Mouse (Mus musculus): ENCODE measurements at regions not wholly inside any gene's neighbourhood (a gene's known extent, or its start where the extent isn't known, plus 50 kb on each side); places are given as distances from the start of the nearest gene placed in this dataset.
"Not testable (repeated sequence)": the region's sequence is repeated elsewhere in the genome, so short reads cannot be mapped to it uniquely, and the experiment has no call there.

DNA sequence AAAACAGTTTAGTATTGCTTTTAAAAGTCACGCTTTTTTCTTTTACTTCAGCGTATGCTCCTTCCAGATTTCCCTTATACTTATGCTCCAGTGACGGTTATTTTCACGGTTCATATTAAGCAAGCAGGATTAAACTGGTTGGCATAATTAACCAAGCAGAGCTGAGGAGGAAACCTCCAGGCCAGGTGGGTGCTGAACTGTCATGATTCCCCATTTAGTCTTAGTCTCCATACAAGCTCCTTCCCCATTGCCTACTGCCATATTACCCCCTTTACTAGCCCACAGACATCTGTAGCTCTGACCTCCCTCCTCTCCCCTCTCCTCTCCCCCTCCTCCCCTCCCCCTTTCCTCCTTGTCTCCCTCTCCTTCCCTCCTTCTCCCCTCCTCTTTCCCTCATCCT, 621.9 kb upstream of the Chrm3 start:
- Histone ChIP-seq H3K36me3 (ENCODE audit: control insufficient read depth, insufficient read depth, low read length) (no peaks in the 10 kb centered on the region), H3K4me2 (ENCODE audit: low read depth, low read length) (no peak overlapping the region), H3K27ac (ENCODE audit: low read length) (no peak overlapping the region), H3K9me3 (ENCODE audit: control insufficient read depth, low read length) (no peaks in the 10 kb centered on the region), H3K9ac (ENCODE audit: low read length) (no peak overlapping the region), H3K4me3 (ENCODE audit: low read length) (no peak overlapping the region), H3K4me1 (replicated peaks; ENCODE audit: control insufficient read depth, insufficient read depth, low read length) (no peaks in the 10 kb centered on the region), H3K27me3 (ENCODE audit: control insufficient read depth, insufficient read depth, low read depth, low read length) (no peaks in the 10 kb centered on the region)
- 83% methylated on average over 4 of the region's 4 CpGs for WGBS
- no peak for ATAC-seq (ENCODE audit: low read depth)

DNA sequence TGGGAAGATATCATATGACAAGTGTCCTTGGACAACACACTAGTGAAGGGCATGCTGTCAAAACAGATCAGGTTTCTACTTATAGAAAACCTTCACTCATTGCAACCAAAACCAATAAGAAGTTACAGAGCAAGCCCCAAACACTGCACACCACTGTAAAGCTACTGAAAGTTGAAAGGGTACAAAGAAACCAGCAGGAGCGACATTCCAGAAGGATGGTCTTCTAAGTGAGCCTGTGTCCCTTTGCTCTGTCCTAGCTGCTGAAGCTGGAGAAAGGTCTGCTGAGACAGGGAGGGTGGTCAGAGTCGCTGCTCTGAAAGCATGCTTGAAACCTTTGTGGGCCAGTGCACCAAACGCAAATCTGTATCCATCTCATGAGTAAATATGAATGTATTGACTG, 611.3 kb upstream of the Chrm3 start:
- H3K4me1 ChIP-seq (replicated peaks; ENCODE audit: control insufficient read depth, insufficient read depth, low read length): no peaks in the 10 kb centered on the region
- 60% methylated on average over 3 of the region's 3 CpGs for WGBS
- H3K4me2 ChIP-seq (ENCODE audit: low read depth, low read length): no peak overlapping the region
- no peak overlapping the region for H3K4me3 ChIP-seq (ENCODE audit: low read length)
- H3K9me3 ChIP-seq (ENCODE audit: control insufficient read depth, low read length): no peaks in the 10 kb centered on the region
- H3K9ac ChIP-seq (ENCODE audit: low read length): no peak overlapping the region
- no peaks in the 10 kb centered on the region for H3K27me3 ChIP-seq (ENCODE audit: control insufficient read depth, insufficient read depth, low read depth, low read length)
- ATAC-seq (ENCODE audit: low read depth): no peak
- H3K27ac ChIP-seq (ENCODE audit: low read length): no peak overlapping the region
- no peaks in the 10 kb centered on the region for H3K36me3 ChIP-seq (ENCODE audit: control insufficient read depth, insufficient read depth, low read length)

GRCm38 (mm10) chr13:10970721-10971120, 610.1 kb upstream of the Chrm3 start:
- Histone ChIP-seq H3K9ac (ENCODE audit: low read length) (no peak overlapping the region), H3K36me3 (ENCODE audit: control insufficient read depth, insufficient read depth, low read length) (no peaks in the 10 kb centered on the region), H3K4me2 (ENCODE audit: low read depth, low read length) (no peak overlapping the region), H3K9me3 (ENCODE audit: control insufficient read depth, low read length) (no peaks in the 10 kb centered on the region), H3K4me1 (replicated peaks; ENCODE audit: control insufficient read depth, insufficient read depth, low read length) (no peaks in the 10 kb centered on the region), H3K27me3 (ENCODE audit: control insufficient read depth, insufficient read depth, low read depth, low read length) (no peaks in the 10 kb centered on the region), H3K27ac (ENCODE audit: low read length) (no peak overlapping the region), H3K4me3 (ENCODE audit: low read length) (no peak overlapping the region)
- 84% methylated on average over 3 of the region's 3 CpGs for WGBS
- ATAC-seq (ENCODE audit: low read depth): no peak

DNA sequence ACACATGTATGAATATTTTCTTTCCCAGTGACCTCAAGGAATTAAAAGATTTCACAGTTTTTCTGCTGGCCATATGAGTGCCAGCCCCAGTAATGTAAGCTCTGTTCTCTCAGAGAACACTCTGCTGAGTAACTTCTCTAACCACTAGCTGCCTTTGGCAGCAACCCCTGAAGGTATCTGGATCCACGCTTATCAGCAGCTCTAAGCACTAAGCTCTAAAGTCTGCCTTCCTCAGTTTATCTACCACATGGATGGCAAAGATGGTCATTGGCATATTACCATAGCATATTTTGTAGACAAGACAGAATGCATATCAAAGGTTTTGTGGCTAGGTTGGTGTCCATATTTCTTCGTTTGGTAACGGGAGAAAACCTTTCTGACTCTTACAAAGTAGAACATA, 592.3 kb upstream of the Chrm3 start:
- H3K9ac ChIP-seq (ENCODE audit: low read length): no peak overlapping the region
- no peaks in the 10 kb centered on the region for H3K27me3 ChIP-seq (ENCODE audit: control insufficient read depth, insufficient read depth, low read depth, low read length)
- no peak for ATAC-seq (ENCODE audit: low read depth)
- no peak overlapping the region for H3K4me2 ChIP-seq (ENCODE audit: low read depth, low read length)
- no peak overlapping the region for H3K4me3 ChIP-seq (ENCODE audit: low read length)
- 94% methylated on average over 3 of the region's 3 CpGs for WGBS
- no peaks in the 10 kb centered on the region for H3K36me3 ChIP-seq (ENCODE audit: control insufficient read depth, insufficient read depth, low read length)
- no peak overlapping the region for H3K27ac ChIP-seq (ENCODE audit: low read length)
- H3K4me1 ChIP-seq (replicated peaks; ENCODE audit: control insufficient read depth, insufficient read depth, low read length): no peaks in the 10 kb centered on the region
- no peaks in the 10 kb centered on the region for H3K9me3 ChIP-seq (ENCODE audit: control insufficient read depth, low read length)

DNA sequence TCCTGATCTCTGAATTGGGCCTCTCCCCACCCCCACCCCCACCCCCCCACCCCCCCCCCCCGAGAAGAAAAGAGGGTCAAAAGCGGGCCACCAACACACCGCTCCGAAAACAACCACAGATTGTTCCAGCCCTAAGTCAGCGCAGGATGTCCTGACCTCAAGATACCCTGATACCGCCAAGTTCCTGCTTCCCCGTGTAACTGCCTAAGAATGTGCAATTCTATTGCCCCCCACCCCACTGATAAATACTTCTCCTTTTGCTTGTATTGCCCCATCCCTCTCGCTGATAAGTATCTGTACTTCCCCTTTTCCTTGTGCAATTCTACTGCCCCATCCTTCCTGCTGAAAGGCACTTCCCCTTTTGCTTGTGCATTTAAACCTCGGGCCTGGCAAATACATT, 590.0 kb upstream of the Chrm3 start:
- not testable (repeated sequence) for H3K27me3 ChIP-seq (ENCODE audit: control insufficient read depth, insufficient read depth, low read depth, low read length); H3K4me1 ChIP-seq (replicated peaks; ENCODE audit: control insufficient read depth, insufficient read depth, low read length); ATAC-seq (ENCODE audit: low read depth); H3K9me3 ChIP-seq (ENCODE audit: control insufficient read depth, low read length); H3K4me3 ChIP-seq (ENCODE audit: low read length); H3K4me2 ChIP-seq (ENCODE audit: low read depth, low read length); H3K9ac ChIP-seq (ENCODE audit: low read length); H3K27ac ChIP-seq (ENCODE audit: low read length); H3K36me3 ChIP-seq (ENCODE audit: control insufficient read depth, insufficient read depth, low read length)
- WGBS: 85% methylated on average over 7 of the region's 9 CpGs

- ATAC-seq (ENCODE audit: low read depth): no peak
- H3K27ac ChIP-seq (ENCODE audit: low read length): no peak overlapping the region
- 31% methylated on average over 2 of the region's 2 CpGs for WGBS
Observed at GRCm38 (mm10) chr13:10947398-10947797, 586.8 kb upstream of the Chrm3 start.

DNA sequence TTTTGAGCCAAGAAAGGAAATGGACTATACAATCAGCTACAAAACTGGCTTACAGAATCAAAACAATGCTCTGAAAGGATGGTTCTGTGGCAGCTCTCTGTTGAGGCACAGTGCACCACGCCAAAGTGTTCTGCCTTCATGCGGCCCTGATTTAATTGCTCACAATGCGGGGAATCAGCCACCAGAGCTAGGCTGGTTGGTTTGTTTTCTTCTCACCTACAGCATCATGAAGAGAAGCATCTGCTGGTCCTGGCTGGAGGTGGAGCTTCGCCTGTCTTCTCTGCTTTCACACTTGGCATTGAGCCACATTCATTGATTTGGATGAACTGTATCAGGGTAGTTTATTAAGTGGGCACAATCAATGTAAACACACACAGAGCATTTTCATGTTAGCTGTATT, 583.2 kb upstream of the Chrm3 start:
- Histone ChIP-seq H3K4me2 (ENCODE audit: low read depth, low read length) (no peak overlapping the region), H3K36me3 (ENCODE audit: control insufficient read depth, insufficient read depth, low read length) (no peaks in the 10 kb centered on the region), H3K4me1 (replicated peaks; ENCODE audit: control insufficient read depth, insufficient read depth, low read length) (no peaks in the 10 kb centered on the region), H3K4me3 (ENCODE audit: low read length) (no peak overlapping the region), H3K9me3 (ENCODE audit: control insufficient read depth, low read length) (no peaks in the 10 kb centered on the region), H3K27me3 (ENCODE audit: control insufficient read depth, insufficient read depth, low read depth, low read length) (no peaks in the 10 kb centered on the region), H3K9ac (ENCODE audit: low read length) (no peak overlapping the region), H3K27ac (ENCODE audit: low read length) (no peak overlapping the region)
- WGBS: 49% methylated on average over 4 of the region's 4 CpGs
- no peak for ATAC-seq (ENCODE audit: low read depth)

More at GRCm38 (mm10) chr13:10947398-10947797, 586.8 kb upstream of the Chrm3 start:
- Histone ChIP-seq H3K27me3 (ENCODE audit: control insufficient read depth, insufficient read depth, low read depth, low read length) (no peaks in the 10 kb centered on the region), H3K4me1 (replicated peaks; ENCODE audit: control insufficient read depth, insufficient read depth, low read length) (no peaks in the 10 kb centered on the region), H3K36me3 (ENCODE audit: control insufficient read depth, insufficient read depth, low read length) (no peaks in the 10 kb centered on the region), H3K9ac (ENCODE audit: low read length) (no peak overlapping the region), H3K9me3 (ENCODE audit: control insufficient read depth, low read length) (no peaks in the 10 kb centered on the region), H3K4me3 (ENCODE audit: low read length) (no peak overlapping the region), H3K4me2 (ENCODE audit: low read depth, low read length) (no peak overlapping the region)

DNA sequence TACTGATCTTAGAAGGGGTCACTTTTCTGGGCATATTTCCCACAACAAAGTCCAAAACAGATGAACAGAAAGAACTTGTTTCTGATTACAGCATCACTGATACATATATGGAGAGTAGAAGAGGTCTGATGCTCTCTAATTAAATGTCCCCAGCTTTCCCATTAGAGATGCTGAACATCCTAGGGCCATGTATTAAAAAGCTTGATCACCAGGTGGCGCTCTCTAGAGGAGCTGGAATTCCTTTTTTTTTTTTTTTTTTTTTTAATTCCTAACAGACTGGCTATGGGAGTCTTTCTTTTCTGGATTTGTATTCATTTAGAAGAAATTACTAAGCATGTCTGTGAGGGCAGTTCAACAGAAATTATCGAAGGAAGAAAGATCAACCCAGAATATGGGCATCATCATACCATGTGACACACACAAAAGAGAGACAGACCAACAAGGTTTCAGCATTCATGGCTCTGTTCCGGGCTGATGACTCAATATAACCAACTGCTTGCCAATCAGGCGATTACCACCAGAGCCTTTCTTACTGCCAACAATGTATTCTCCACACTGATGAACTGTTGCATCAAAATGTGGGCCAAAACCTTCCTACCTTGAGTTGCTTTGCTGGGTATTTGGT, 581.5 kb upstream of the Chrm3 start:
- no peaks in the 10 kb centered on the region for H3K36me3 ChIP-seq (ENCODE audit: control insufficient read depth, insufficient read depth, low read length)
- no peak overlapping the region for H3K9ac ChIP-seq (ENCODE audit: low read length)
- no peak overlapping the region for H3K27ac ChIP-seq (ENCODE audit: low read length)
- 68% methylated on average over 4 of the region's 4 CpGs for WGBS
- no peaks in the 10 kb centered on the region for H3K27me3 ChIP-seq (ENCODE audit: control insufficient read depth, insufficient read depth, low read depth, low read length)
- H3K4me1 ChIP-seq (replicated peaks; ENCODE audit: control insufficient read depth, insufficient read depth, low read length): no peaks in the 10 kb centered on the region
- H3K9me3 ChIP-seq (ENCODE audit: control insufficient read depth, low read length): no peaks in the 10 kb centered on the region
- ATAC-seq (ENCODE audit: low read depth): no peak
- H3K4me2 ChIP-seq (ENCODE audit: low read depth, low read length): no peak overlapping the region
- H3K4me3 ChIP-seq (ENCODE audit: low read length): no peak overlapping the region

GRCm38 (mm10) chr13:10938233-10938632, 577.6 kb upstream of the Chrm3 start:
- Histone ChIP-seq H3K9me3 (ENCODE audit: control insufficient read depth, low read length) (no peaks in the 10 kb centered on the region), H3K4me1 (replicated peaks; ENCODE audit: control insufficient read depth, insufficient read depth, low read length) (no peaks in the 10 kb centered on the region), H3K4me3 (ENCODE audit: low read length) (no peak overlapping the region), H3K27ac (ENCODE audit: low read length) (no peak overlapping the region), H3K36me3 (ENCODE audit: control insufficient read depth, insufficient read depth, low read length) (no peaks in the 10 kb centered on the region), H3K9ac (ENCODE audit: low read length) (no peak overlapping the region), H3K27me3 (ENCODE audit: control insufficient read depth, insufficient read depth, low read depth, low read length) (no peaks in the 10 kb centered on the region), H3K4me2 (ENCODE audit: low read depth, low read length) (no peak overlapping the region)
- ATAC-seq (ENCODE audit: low read depth): no peak
- 80% methylated on average over 2 of the region's 2 CpGs for WGBS

DNA sequence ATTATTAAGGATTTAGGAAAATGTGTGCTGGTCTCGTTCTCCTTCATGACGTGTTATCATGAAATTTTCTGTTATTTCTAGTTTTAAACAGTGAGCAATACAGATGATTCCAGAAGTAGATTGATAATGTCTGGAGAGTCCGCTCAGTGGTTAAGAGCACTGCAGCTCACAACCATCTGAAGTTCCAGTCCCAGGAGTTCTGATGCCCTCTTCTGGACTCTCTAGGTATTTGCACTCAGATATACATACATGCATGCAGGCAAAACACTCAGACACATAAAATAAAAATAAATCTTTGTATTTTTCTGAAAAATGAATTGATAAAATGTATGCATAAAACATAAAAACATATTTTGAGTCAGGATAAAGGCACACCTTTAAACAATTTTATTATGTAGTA, 570.1 kb upstream of the Chrm3 start:
- WGBS: 84% methylated on average over 3 of the region's 3 CpGs
- Histone ChIP-seq H3K36me3 (ENCODE audit: control insufficient read depth, insufficient read depth, low read length) (no peaks in the 10 kb centered on the region), H3K4me3 (ENCODE audit: low read length) (no peak overlapping the region), H3K4me2 (ENCODE audit: low read depth, low read length) (no peak overlapping the region), H3K27me3 (ENCODE audit: control insufficient read depth, insufficient read depth, low read depth, low read length) (no peaks in the 10 kb centered on the region), H3K27ac (ENCODE audit: low read length) (no peak overlapping the region), H3K4me1 (replicated peaks; ENCODE audit: control insufficient read depth, insufficient read depth, low read length) (no peaks in the 10 kb centered on the region), H3K9ac (ENCODE audit: low read length) (no peak overlapping the region), H3K9me3 (ENCODE audit: control insufficient read depth, low read length) (no peaks in the 10 kb centered on the region)
- no peak for ATAC-seq (ENCODE audit: low read depth)
